Comparison of ENCODE assay signal across 26 mouse cellular contexts in the genomic region with DNA sequence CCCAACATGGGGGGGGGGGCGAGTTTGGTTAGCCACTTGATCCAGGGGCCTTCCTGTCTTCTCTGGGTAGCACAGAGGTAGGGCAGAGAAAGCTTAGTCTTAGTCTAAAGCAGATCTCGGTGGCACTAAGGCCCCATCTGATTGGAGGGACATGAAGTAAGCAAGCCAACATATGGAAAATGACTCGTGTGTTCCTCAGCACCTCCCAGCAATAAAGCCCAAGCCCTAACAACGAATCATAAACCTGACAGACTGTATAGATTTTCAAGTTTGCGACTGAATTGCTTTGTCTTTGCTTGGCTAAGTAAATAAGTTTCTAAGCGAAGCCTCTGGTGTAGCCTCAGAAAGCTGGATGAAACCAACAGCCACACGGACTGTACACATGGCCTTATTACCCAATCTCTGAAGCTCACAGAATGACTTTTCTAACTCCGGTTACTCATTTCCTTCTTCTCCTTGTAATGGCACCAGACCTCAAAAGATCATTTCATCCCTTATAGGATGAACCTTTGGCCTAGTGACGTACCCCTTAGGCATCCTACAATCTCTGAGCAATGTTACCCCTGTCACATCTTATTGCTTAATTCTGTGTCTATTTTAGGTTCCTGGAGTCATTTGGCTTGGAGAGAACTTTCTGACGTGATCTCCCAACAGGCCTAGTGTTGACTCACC. TPM values are rescaled to one million over a fixed set of nuclear protein-coding genes. Genes with fewer than 3 reads are reported as not detected.
DNase-seq lines count a peak whose midpoint lies in the region; ATAC-seq and TF ChIP-seq lines count a peak whose summit lies in the region.
"Had no signal": no experiment of that assay in that cellular context is flagged by ENCODE, and none has a peak within 500 bp of the region (broad histone marks: within the 10 kb centered on the region; RNA-seq: fewer than 3 reads in every experiment).

No protein-coding gene starts in this region.

- no peaks in the 10 kb centered on the region for H3K4me1 ChIP-seq in liver, postnatal 0 days (ENCODE audit: insufficient read depth)
- peaks cover 2% of the 10 kb centered on the region for H3K4me1 ChIP-seq in liver, embryonic 11.5 days (replicated peaks; ENCODE audit: control insufficient read depth, insufficient read depth, low read length)
- H3K4me1 ChIP-seq in brown adipose tissue, adult 24 weeks (ENCODE audit: control insufficient read depth, insufficient read depth, insufficient read length, low read length) = peaks cover 23% of the 10 kb centered on the region; the same call in 1 of the 2 replicates
- H3K4me1 ChIP-seq in intestine, postnatal 0 days (replicated peaks; ENCODE audit: control insufficient read depth, insufficient read depth, low read length) = no peaks in the 10 kb centered on the region
- H3K4me1 ChIP-seq in cerebellum, adult 2 months (ENCODE audit: control insufficient read depth, insufficient read depth, low read length) = no peaks in the 10 kb centered on the region
- H3K4me1 ChIP-seq: hindbrain, embryonic 10.5 days had no signal

- TF ChIP-seq EP300 in liver, postnatal 0 days (IDR thresholded peaks at IDR 0.05; ENCODE audit: low read depth) = no peak

- no peak overlapping the region for H3K27ac ChIP-seq in liver, postnatal 0 days (ENCODE audit: low read depth)
- no peak overlapping the region for H3K27ac ChIP-seq in liver, embryonic 11.5 days (ENCODE audit: low read depth, low read length)
- H3K27ac ChIP-seq in brown adipose tissue, adult 24 weeks (replicated peaks; ENCODE audit: low read depth, low read length) = peak overlapping the region; percentile 92
- H3K27ac ChIP-seq in intestine, postnatal 0 days (ENCODE audit: low read depth, low read length) = no peak overlapping the region
- H3K27ac ChIP-seq in cerebellum, adult 2 months (ENCODE audit: insufficient read depth, low read length) = no peak overlapping the region
- H3K27ac ChIP-seq: embryonic facial prominence, embryonic 15.5 days; forebrain, embryonic 10.5 days; heart, embryonic 10.5 days; hindbrain, embryonic 10.5 days; limb, embryonic 13.5 days; midbrain, embryonic 10.5 days had no signal

- H3K9ac ChIP-seq in liver, postnatal 0 days (replicated peaks) = no peak overlapping the region
- no peak overlapping the region for H3K9ac ChIP-seq in liver, embryonic 11.5 days (ENCODE audit: low read depth, low read length)
- H3K9ac ChIP-seq in intestine, postnatal 0 days (ENCODE audit: low read depth, low read length) = no peak overlapping the region
- H3K9ac ChIP-seq: embryonic facial prominence, embryonic 15.5 days; forebrain, postnatal 0 days; limb, embryonic 13.5 days had no signal

- no peak for TF ChIP-seq CTCF in liver, postnatal 0 days (IDR thresholded peaks at IDR 0.05; ENCODE audit: low read depth)
- no peak for TF ChIP-seq CTCF in intestine, postnatal 0 days (IDR thresholded peaks at IDR 0.05; ENCODE audit: low read depth)
- TF ChIP-seq CTCF in cerebellum, adult 2 months (IDR thresholded peaks at IDR 0.05; ENCODE audit: borderline replicate concordance, insufficient read depth, low read depth, low read length) = no peak

- H3K9me3 ChIP-seq in liver, postnatal 0 days (ENCODE audit: low read length) = no peaks in the 10 kb centered on the region
- H3K9me3 ChIP-seq in liver, embryonic 11.5 days (ENCODE audit: control insufficient read depth, low read length) = no peaks in the 10 kb centered on the region
- H3K9me3 ChIP-seq in intestine, postnatal 0 days (ENCODE audit: control insufficient read depth) = no peaks in the 10 kb centered on the region
- H3K9me3 ChIP-seq: embryonic facial prominence, embryonic 15.5 days; forebrain, embryonic 10.5 days; heart, embryonic 10.5 days; hindbrain, embryonic 10.5 days; limb, embryonic 13.5 days; midbrain, embryonic 10.5 days had no signal

- peak; percentile 61; the same call in 1 of the 2 replicates for ATAC-seq in liver, postnatal 0 days
- ATAC-seq in liver, embryonic 11.5 days (replicated peaks; ENCODE audit: low FRiP score) = no peak
- ATAC-seq in intestine, postnatal 0 days = peak; percentile 69
- ATAC-seq: forebrain, postnatal 0 days; hindbrain, embryonic 16.5 days; midbrain, embryonic 16.5 days; Patski had no signal

- TF ChIP-seq POLR2A in cerebellum, adult 2 months (IDR thresholded peaks at IDR 0.05; ENCODE audit: borderline replicate concordance, insufficient read depth, low read length) = no peak

- H3K36me3 ChIP-seq in liver, postnatal 0 days (replicated peaks; ENCODE audit: insufficient read depth, low read length) = peaks cover 14% of the 10 kb centered on the region
- H3K36me3 ChIP-seq in liver, embryonic 11.5 days (ENCODE audit: control insufficient read depth, insufficient read depth, low read length) = peaks cover 5% of the 10 kb centered on the region
- peaks cover 11% of the 10 kb centered on the region; the same call in 1 of the 2 replicates for H3K36me3 ChIP-seq in intestine, postnatal 0 days (ENCODE audit: control insufficient read depth, insufficient read depth)

- no peak overlapping the region for H3K4me2 ChIP-seq in liver, postnatal 0 days (ENCODE audit: low read depth, low read length)
- no peak overlapping the region for H3K4me2 ChIP-seq in liver, embryonic 11.5 days
- no peak overlapping the region for H3K4me2 ChIP-seq in intestine, postnatal 0 days (replicated peaks; ENCODE audit: low read depth)
- H3K4me2 ChIP-seq: embryonic facial prominence, embryonic 15.5 days; limb, embryonic 13.5 days had no signal

- WGBS in liver, postnatal 0 days (ENCODE audit: insufficient replicate concordance) = 70% methylated on average over 10 of the region's 10 CpGs
- 86% methylated on average over 10 of the region's 10 CpGs for WGBS in liver, embryonic 11.5 days
- 57% methylated on average over 10 of the region's 10 CpGs for whole genome bisulfite sequencing in intestine, postnatal 0 days
- 94% methylated on average over 10 of the region's 10 CpGs for WGBS in cerebellum, adult 2 months

- DNase-seq in liver, postnatal 0 days = no peak
- no peak for DNase-seq in liver, embryonic 11.5 days (ENCODE audit: low spot score)
- DNase-seq in skeletal muscle tissue, adult 2 months (ENCODE audit: low read depth, low spot score) = peak; percentile 34
- DNase-seq in cerebellum, adult 8-10 months = no peak
- no peak for DNase-seq in cerebellum, adult 2 months
- no peak for DNase-seq in ovary, postnatal 36 days (ENCODE audit: low spot score)
- DNase-seq: adrenal gland, adult 2 months; cerebellum, adult 9-10 months; forebrain, postnatal 0 days; gastrocnemius, postnatal 36 days; kidney, adult 18-20 months; kidney, postnatal 4 days; layer of hippocampus, adult 9-11 months; lung, adult 2 months; lung, postnatal 14 days had no signal

- H3K4me3 ChIP-seq in liver, postnatal 0 days (ENCODE audit: low read depth, low read length) = no peak overlapping the region
- no peak overlapping the region for H3K4me3 ChIP-seq in liver, embryonic 11.5 days (ENCODE audit: low read depth, low read length)
- no peak overlapping the region for H3K4me3 ChIP-seq in brown adipose tissue, adult 24 weeks (ENCODE audit: insufficient read depth, low read depth, low read length)
- H3K4me3 ChIP-seq in intestine, postnatal 0 days (ENCODE audit: low read depth, low read length) = no peak overlapping the region
- H3K4me3 ChIP-seq in cerebellum, adult 2 months (replicated peaks; ENCODE audit: insufficient read depth, low read depth, low read length) = no peak overlapping the region
- H3K4me3 ChIP-seq: embryonic facial prominence, embryonic 15.5 days; forebrain, embryonic 10.5 days; heart, embryonic 10.5 days; hindbrain, embryonic 10.5 days; limb, embryonic 13.5 days; midbrain, embryonic 10.5 days had no signal

- no peaks in the 10 kb centered on the region for H3K27me3 ChIP-seq in liver, postnatal 0 days (ENCODE audit: insufficient read depth, low read length)
- no peaks in the 10 kb centered on the region for H3K27me3 ChIP-seq in liver, embryonic 11.5 days (replicated peaks; ENCODE audit: control insufficient read depth, insufficient read depth, low read length)
- H3K27me3 ChIP-seq in intestine, postnatal 0 days (replicated peaks; ENCODE audit: control insufficient read depth, insufficient read depth, low read length) = no peaks in the 10 kb centered on the region
- H3K27me3 ChIP-seq in cerebellum, adult 2 months (ENCODE audit: control insufficient read depth, insufficient read depth, low read length) = no peaks in the 10 kb centered on the region
- H3K27me3 ChIP-seq: embryonic facial prominence, embryonic 15.5 days; limb, embryonic 13.5 days; Patski had no signal

RNA-seq across cellular contexts. Expression of gene Gorab, which starts 21.3 kb away (rescaled TPM):
- 3.1 and 3.4 TPM in 2 replicates for polyA plus RNA-seq in liver, postnatal 0 days (2015; fragmentation: Nextera tagmentation; extraction: Ambion mirVana)
- 10.0 and 11.2 TPM in 2 replicates for polyA plus RNA-seq in liver, embryonic 11.5 days (2014; fragmentation: Nextera tagmentation; extraction: Ambion mirVana)
- polyA plus RNA-seq in brown adipose tissue, adult 24 weeks (2012; ENCODE audit: insufficient read depth, insufficient read length, missing spikeins) = 4.0 and 5.5 TPM in 2 replicates
- polyA plus RNA-seq in intestine, postnatal 0 days (2015; fragmentation: Nextera tagmentation; extraction: Ambion mirVana) = 13.1 and 13.2 TPM in 2 replicates
- 10.4 and 10.7 TPM in 2 replicates for polyA plus RNA-seq in cerebellum, adult 2 months (2012; rRNA removed)
